Mouse (Mus musculus): ENCODE data around the gene D17H6S53E.

DNA sequence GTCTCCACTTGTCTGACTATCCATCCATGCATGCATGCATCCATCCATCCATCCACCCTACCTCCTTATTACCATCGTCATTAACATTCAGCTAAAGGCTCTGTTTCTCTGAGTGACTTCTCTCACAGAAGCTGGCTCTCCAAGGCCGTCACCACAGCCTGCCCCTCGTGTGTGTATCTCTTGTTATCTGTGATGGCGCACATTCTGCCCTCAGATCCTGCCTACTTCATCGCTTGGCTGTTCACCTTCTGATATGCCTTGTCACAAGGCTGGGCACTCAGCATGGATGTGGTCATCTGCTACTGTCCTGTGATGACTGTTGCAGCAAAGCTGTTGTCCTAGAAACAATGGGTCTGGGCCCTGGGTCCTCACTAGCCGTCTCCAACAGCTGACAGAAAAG is 21.4 kb upstream of the D17H6S53E start:
- TF ChIP-seq CTCF (IDR thresholded peaks at IDR 0.05; ENCODE audit: insufficient read depth, low read length) (no peak), POLR2A (IDR thresholded peaks at IDR 0.05; ENCODE audit: borderline replicate concordance, extremely low read depth, low read depth, low read length) (no peak)
